Mouse (Mus musculus): Measurements from ENCODE around the gene Nf2. TPM values are rescaled to one million over a fixed set of nuclear protein-coding genes. Genes with fewer than 3 reads are reported as not detected.

Gene Nf2
- total RNA-seq, 2 experiments from 2014 or later, result 74.3 to 74.7 TPM

- intact Hi-C loops (cut with DNase I), result loop anchor here (5.0 kb wide), 1 partner anchor 336 kb away; no protein-coding TSS in a partner anchor
- peak; percentile 59 to 67 for DNase-seq (ENCODE audit: extremely low spot score in 1 of 2, low spot score in 2 of 2)
- no peak overlapping the region for H3K4me3 ChIP-seq
- peak; percentile 71 for TF ChIP-seq CTCF (IDR thresholded peaks at IDR 0.05)
- no peak overlapping the region for H3K27ac ChIP-seq
Measured at GRCm38 (mm10) chr11:4772925-4773324, 76.4 kb downstream of the Nf2 start.

- TF ChIP-seq CTCF (IDR thresholded peaks at IDR 0.05), result no peak
- intact Hi-C loops (cut with DNase I), result loop anchor here (5.0 kb wide), 1 partner anchor 334 kb away; no protein-coding TSS in a partner anchor
- no peak for DNase-seq (ENCODE audit: extremely low spot score in 1 of 2, low spot score in 2 of 2)
- Histone ChIP-seq H3K4me3 (no peak overlapping the region), H3K27ac (no peak overlapping the region)
Measured at GRCm38 (mm10) chr11:4771756-4772155, 77.6 kb downstream of the Nf2 start.

GRCm38 (mm10) chr11:4769881-4770280 is 79.5 kb downstream of the Nf2 start:
- intact Hi-C loops (cut with DNase I), result loop anchor here (5.0 kb wide), 1 partner anchor 333 kb away; no protein-coding TSS in a partner anchor
- H3K27ac ChIP-seq, result no peak overlapping the region
- DNase-seq (ENCODE audit: extremely low spot score in 1 of 2, low spot score in 2 of 2), result no peak
- H3K4me3 ChIP-seq, result no peak overlapping the region
- no peak for TF ChIP-seq CTCF (IDR thresholded peaks at IDR 0.05)

GRCm38 (mm10) chr11:4769293-4769692 is 80.0 kb downstream of the Nf2 start:
- intact Hi-C loops (cut with DNase I), result no loop called here
- Histone ChIP-seq H3K27ac (peak overlapping the region; percentile 8; the same call in 1 of the 2 replicates), H3K4me3 (no peak overlapping the region)
- no peak for DNase-seq (ENCODE audit: extremely low spot score in 1 of 2, low spot score in 2 of 2)
- TF ChIP-seq CTCF (IDR thresholded peaks at IDR 0.05), result no peak

GRCm38 (mm10) chr11:4768399-4768798 is 80.9 kb downstream of the Nf2 start:
- no peak for DNase-seq (ENCODE audit: extremely low spot score in 1 of 2, low spot score in 2 of 2)
- no peak for TF ChIP-seq CTCF (IDR thresholded peaks at IDR 0.05)
- Histone ChIP-seq H3K4me3 (no peak overlapping the region), H3K27ac (peak overlapping the region; percentile 8; the same call in 1 of the 2 replicates)
- intact Hi-C loops (cut with DNase I), result no loop called here

GRCm38 (mm10) chr11:4764476-4764875 is 84.9 kb downstream of the Nf2 start:
- no peak for DNase-seq (ENCODE audit: extremely low spot score in 1 of 2, low spot score in 2 of 2)
- intact Hi-C loops (cut with DNase I), result no loop called here

GRCm38 (mm10) chr11:4763631-4764030 is 85.7 kb downstream of the Nf2 start:
- H3K4me3 ChIP-seq, result no peak overlapping the region
- no peak for TF ChIP-seq CTCF (IDR thresholded peaks at IDR 0.05)
- no peak overlapping the region for H3K27ac ChIP-seq
- intact Hi-C loops (cut with DNase I), result no loop called here
- DNase-seq (ENCODE audit: extremely low spot score in 1 of 2, low spot score in 2 of 2), result no peak

More at GRCm38 (mm10) chr11:4764476-4764875, 84.9 kb downstream of the Nf2 start:
- TF ChIP-seq CTCF (IDR thresholded peaks at IDR 0.05), result no peak
- no peak overlapping the region for H3K27ac ChIP-seq
- no peak overlapping the region for H3K4me3 ChIP-seq

- no peak for TF ChIP-seq CTCF (IDR thresholded peaks at IDR 0.05)
- H3K27ac ChIP-seq, result no peak overlapping the region
Measured at GRCm38 (mm10) chr11:4762511-4762910, 86.8 kb downstream of the Nf2 start.

GRCm38 (mm10) chr11:4761991-4762390 is 87.3 kb downstream of the Nf2 start:
- no peak overlapping the region for H3K27ac ChIP-seq
- TF ChIP-seq CTCF (IDR thresholded peaks at IDR 0.05), result no peak
- no peak overlapping the region for H3K4me3 ChIP-seq
- intact Hi-C loops (cut with DNase I), result no loop called here
- DNase-seq (ENCODE audit: extremely low spot score in 1 of 2, low spot score in 2 of 2), result peak in 1 of 2 experiments; percentile 9

More at GRCm38 (mm10) chr11:4762511-4762910, 86.8 kb downstream of the Nf2 start:
- no peak overlapping the region for H3K4me3 ChIP-seq
- intact Hi-C loops (cut with DNase I), result no loop called here
- DNase-seq (ENCODE audit: extremely low spot score in 1 of 2, low spot score in 2 of 2), result no peak

GRCm38 (mm10) chr11:4760438-4760837 is 88.9 kb downstream of the Nf2 start:
- no peak for DNase-seq (ENCODE audit: extremely low spot score in 1 of 2, low spot score in 2 of 2)

GRCm38 (mm10) chr11:4757789-4758158 is 91.6 kb downstream of the Nf2 start:
- Histone ChIP-seq H3K4me3 (no peak overlapping the region), H3K27ac (no peak overlapping the region)
- no peak for TF ChIP-seq CTCF (IDR thresholded peaks at IDR 0.05)
- intact Hi-C loops (cut with DNase I), result no loop called here
- no peak for DNase-seq (ENCODE audit: extremely low spot score in 1 of 2, low spot score in 2 of 2)

More at GRCm38 (mm10) chr11:4760438-4760837, 88.9 kb downstream of the Nf2 start:
- no peak overlapping the region for H3K4me3 ChIP-seq
- intact Hi-C loops (cut with DNase I), result no loop called here
- TF ChIP-seq CTCF (IDR thresholded peaks at IDR 0.05), result no peak
- no peak overlapping the region for H3K27ac ChIP-seq

- Histone ChIP-seq H3K27ac (no peak overlapping the region), H3K4me3 (no peak overlapping the region)
- no peak for DNase-seq (ENCODE audit: extremely low spot score in 1 of 2, low spot score in 2 of 2)
- no peak for TF ChIP-seq CTCF (IDR thresholded peaks at IDR 0.05)
- intact Hi-C loops (cut with DNase I), result no loop called here
Measured at GRCm38 (mm10) chr11:4756984-4757788, 92.2 kb downstream of the Nf2 start.
